Mouse (Mus musculus): ENCODE results near the gene Nf2. TPM values are rescaled to one million over a fixed set of nuclear protein-coding genes. Genes with fewer than 3 reads are reported as not detected.

Nf2 gene
- 59.9 TPM for polyA plus RNA-seq (2017; shearing (Covaris generic))

GRCm38 (mm10) chr11:4849258-4849943 lies at the start of gene Nf2:
Gene Nf2 (minus strand): TSS chr11:4849536.

GRCm38 (mm10) chr11:4894848-4895816 lies 45.8 kb upstream of the Nf2 start, which contains the start of gene Thoc5:
Gene Thoc5 (plus strand): TSS chr11:4895320.

GRCm38 (mm10) chr11:4873755-4874475 lies 24.6 kb upstream of the Nf2 start, which contains the start of gene Nipsnap1:
Gene Nipsnap1 (plus strand): TSS chr11:4873951.

GRCm38 (mm10) chr11:4746733-4747132 lies 102.6 kb downstream of the Nf2 start, which contains the start of gene Cabp7:
Gene Cabp7 (minus strand): TSS chr11:4746778.

Other genes starting within 250 kb of the Nf2 start
- gene Gm11032, start 229.5 kb downstream of the Nf2 start, polyA plus RNA-seq (2017; shearing (Covaris generic)): not detected
- gene Ascc2, start 211.8 kb downstream of the Nf2 start, polyA plus RNA-seq (2017; shearing (Covaris generic)): 54.2 TPM
- 374 TPM for gene Uqcr10, start 145.2 kb downstream of the Nf2 start, polyA plus RNA-seq (2017; shearing (Covaris generic))
- 113 TPM for gene Zmat5, start 144.9 kb downstream of the Nf2 start, polyA plus RNA-seq (2017; shearing (Covaris generic))
- not detected for gene Cabp7, start 102.8 kb downstream of the Nf2 start, polyA plus RNA-seq (2017; shearing (Covaris generic))
- 50.1 TPM for gene Nipsnap1, start 24.4 kb upstream of the Nf2 start, polyA plus RNA-seq (2017; shearing (Covaris generic))
- gene Thoc5, start 45.8 kb upstream of the Nf2 start, polyA plus RNA-seq (2017; shearing (Covaris generic)): 58.8 TPM
- gene Nefh, start 98.5 kb upstream of the Nf2 start, polyA plus RNA-seq (2017; shearing (Covaris generic)): 6.6 TPM
- 125 TPM for gene Ap1b1, start 137.3 kb upstream of the Nf2 start, polyA plus RNA-seq (2017; shearing (Covaris generic))
- not detected for gene Rasl10a, start 208.6 kb upstream of the Nf2 start, polyA plus RNA-seq (2017; shearing (Covaris generic))
- 2.5 TPM for gene Gas2l1, start 215.8 kb upstream of the Nf2 start, polyA plus RNA-seq (2017; shearing (Covaris generic))
- 11.0 TPM for gene Rhbdd3, start 249.4 kb upstream of the Nf2 start, polyA plus RNA-seq (2017; shearing (Covaris generic))
- gene Ewsr1, start 249.7 kb upstream of the Nf2 start, polyA plus RNA-seq (2017; shearing (Covaris generic)): 905 TPM